Mouse (Mus musculus) mouse embryonic stem cell (cell line): ENCODE data around the gene Prr15l.

Experiments used
- in situ Hi-C, 2 experiments: fragments of 300-500 bp; cut with MboI; formaldehyde crosslinking; loops; 1 replicate in 1 of 2; 3 replicates in 1 of 2; pipeline ENCODE4 v1.14.3; 2019 to 2020; ENCODE audit warnings: low sequenced_read_pairs in 2 of 2, low pct_unique_long_range_greater_than_20kb in 1 of 2, mixed read lengths in 1 of 2; ENCODE audit not compliant: unreplicated experiment in 1 of 2

Prr15l gene

DNA sequence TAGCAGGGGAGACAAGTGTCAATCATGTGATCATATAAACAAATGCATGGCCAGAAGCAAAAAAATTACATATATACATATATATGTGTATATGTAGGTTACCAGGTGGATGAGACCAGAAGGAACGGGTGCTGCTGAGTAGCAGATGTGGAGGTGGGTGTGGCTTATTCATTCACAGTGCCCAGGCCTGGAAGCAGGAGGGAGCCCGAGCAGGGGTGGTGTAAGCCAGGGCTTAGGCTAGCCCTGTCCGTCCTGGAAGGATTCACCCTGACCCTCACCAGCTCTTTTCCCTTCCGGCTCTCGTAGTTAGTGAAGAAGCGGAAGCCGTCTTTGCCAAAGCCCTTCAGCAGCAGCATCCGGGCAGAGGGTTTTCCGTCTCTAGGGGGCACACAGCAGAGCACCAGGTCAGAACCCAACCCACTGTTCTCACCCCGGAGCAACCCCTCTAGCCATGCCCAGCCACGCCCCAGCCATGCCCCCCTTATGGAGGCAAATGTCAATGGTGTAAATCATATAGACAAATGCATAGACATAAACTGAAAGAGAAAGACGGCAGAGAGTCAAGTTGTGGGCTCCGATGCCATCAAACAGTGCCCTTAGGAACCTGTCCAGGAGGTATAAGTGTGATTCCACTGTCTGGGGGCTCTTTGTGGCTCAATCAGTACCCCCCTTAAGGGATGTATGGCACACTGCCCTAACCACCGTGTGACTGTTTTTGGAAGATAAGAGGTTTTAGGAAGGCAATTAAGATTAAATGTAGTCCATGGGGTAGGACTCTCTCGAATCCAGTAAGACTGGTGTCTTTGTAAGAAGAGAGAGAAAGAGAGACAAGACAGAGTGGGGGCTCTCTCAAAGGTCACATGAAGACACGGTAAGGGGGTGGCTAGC, 12.9 kb downstream of the Prr15l start:
- in situ Hi-C loops = no loop called here

DNA sequence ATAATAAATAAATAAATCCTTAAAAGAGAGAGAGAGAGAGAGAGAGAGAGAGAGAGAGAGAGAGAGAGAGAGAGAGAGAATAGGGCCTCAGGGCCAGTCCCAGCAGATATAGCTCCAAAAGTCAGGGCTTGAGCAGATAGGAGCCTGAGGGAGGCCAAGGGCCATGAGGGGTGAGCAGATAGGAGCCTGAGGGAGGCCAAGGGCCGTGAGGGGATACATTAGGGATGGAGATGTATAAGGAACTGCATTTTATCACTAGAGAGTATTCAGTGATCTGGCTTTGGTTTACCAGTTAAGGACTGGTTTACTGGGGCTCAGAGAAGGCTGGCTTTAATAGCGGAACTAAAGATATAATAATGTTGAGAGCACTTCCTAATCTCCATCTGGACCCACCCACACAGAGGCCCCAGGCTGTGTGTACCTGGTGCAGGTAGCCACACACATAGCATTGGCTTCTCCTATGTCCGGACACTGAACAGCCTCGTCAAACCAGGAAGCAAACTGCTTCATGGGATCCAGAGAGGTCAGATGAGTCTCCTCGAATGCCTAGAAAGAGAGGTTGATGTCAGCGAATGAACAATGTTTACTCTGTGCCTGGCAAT, 14.2 kb downstream of the Prr15l start:
- in situ Hi-C loops = no loop called here

DNA sequence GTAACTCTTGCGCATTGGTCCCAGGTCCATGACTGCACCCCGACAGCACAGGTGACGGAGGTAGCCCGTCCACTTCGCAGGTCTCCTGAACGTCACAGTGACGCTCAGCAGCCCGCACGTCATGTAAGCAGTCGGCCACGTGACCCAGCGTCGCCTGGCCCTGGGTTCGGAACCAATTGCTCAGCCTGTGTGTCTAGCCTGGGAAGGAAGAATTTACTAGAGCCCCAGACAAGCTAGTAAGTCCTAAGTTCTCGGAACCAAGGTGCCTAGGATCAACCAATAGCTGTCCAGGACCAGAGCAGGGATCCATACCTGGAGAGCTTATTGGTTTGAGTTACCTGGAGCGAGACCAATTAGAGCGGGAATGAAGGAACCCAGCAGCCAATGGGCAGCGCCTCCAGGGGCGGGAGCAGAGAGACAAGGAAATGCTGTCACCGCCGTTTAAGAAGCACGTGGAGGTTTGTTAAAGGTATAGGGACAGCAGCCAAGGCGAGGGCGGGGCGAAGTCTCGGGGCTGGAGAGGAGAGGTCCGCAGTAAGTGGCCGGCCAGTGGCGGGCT, 15.9 kb downstream of the Prr15l start, which contains the start of gene Pnpo:
TSS of gene Pnpo (minus strand) at position 241 of the 559 bp plus-strand sequence.
- in situ Hi-C loops = no loop called here

DNA sequence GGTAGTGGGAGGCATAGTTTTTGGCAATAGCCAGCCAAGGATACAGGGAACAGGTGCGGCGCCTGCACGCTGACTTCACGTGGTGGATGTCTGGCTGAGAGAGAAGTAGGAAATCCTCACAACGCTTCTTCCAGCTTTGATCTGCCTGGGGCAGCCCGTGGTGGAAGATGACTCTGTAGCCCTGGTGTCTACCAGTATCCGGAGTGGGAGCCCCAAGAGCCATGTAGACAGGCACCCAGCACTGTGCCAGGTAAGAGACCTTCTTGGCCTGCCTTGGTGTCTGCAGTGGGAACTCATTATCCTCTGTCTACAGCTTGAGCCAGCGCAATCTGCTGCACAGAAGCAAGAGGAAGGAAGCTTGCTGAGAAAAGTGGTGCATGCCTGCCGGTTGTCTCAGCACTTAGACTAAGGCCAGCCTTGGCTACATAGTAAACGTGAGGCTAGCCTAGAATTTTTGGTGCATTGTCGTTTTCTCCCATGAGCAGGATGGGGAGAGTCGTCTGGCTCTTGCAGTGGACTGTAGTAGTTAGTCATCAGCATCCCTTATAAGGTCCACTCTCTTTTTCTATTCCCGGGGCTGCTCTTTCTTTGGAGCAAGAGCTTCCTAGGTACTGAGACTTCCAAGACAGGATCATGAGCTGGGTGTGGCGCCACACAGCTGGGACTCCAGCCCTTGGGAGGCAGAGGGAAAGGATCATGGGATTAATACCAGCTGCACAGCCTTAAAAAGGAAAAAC, 17.1 kb downstream of the Prr15l start:
- in situ Hi-C loops = no loop called here

DNA sequence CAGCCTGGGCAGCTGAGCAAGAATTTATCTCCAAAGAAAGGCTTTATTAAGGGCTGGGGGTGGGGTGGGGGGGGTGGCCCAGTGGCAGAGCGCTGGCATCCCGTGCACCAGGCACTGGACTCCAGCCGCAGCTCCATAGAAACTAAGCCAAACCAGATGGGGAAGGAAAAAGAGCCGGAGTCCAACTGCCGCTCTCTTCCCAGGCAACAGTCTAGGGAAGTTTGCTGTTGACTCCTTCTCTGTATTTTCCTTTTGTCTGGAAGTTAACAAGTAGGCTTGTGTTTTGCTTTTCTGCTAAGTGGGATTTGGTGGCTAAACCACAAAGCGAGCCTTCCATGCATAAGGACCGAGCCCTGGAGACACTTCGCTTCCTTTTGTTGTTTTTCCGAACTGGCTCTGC, 18.6 kb downstream of the Prr15l start:
- in situ Hi-C loops = no loop called here

DNA sequence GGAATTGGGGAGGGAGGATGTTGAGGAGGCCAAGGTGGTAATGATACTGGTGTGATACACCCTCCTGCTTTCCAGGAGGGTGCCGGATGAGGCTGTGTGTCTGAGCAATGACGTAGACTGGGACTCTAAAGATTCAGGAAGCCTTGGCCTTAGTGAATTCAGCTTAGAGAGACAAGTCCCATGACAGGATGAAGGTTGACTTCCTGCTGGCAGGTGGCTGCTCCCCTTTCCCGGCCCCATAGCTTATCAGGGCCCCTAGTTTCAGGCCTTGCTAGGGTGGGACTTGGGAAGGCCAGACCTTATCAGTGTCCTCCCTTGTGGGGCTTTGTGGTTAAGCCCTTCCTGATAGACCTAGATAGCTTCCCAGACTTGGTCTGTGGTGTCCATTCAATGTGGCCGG, 19.9 kb downstream of the Prr15l start:
- in situ Hi-C loops = no loop called here

DNA sequence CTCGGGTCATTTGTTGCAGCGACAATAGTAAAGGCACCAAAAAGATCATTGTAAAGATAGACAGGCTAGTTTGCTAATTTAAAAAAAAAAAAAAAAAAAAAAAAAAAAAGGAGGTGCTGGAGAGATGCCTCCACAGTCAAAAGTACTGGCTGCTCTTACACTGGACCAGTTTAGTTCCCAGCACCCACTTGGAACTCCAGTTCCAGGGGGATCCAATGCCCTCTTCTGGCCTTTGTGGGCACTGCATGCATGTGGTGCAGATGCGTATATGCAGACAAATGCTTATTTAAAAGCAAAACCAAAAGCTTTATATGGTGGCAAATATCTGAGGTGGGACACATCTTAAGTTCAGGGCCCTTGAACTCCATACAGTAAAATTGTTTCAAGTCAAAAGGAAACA, 22.9 kb downstream of the Prr15l start:
- in situ Hi-C loops = no loop called here

DNA sequence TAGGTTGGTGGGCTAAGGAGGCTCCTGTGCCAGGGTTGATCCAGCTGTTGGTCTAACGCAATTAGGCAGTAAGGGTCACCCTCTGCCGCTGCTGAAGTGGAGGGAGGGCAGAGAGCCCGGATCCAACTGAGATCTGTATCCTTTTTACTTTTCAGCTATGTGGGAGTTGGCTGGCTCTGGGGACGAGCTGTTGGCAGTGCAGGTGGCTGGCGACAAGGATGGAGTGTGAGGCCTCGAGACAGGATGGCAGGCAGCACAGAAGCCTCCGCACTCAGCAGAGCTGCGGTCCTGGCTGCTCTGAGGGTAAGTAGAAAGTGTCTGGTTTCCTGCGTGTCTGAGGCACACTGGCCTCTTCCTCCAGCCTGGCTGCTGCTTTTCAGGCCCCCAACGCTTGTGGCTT, 24.5 kb downstream of the Prr15l start:
- in situ Hi-C loops = no loop called here

DNA sequence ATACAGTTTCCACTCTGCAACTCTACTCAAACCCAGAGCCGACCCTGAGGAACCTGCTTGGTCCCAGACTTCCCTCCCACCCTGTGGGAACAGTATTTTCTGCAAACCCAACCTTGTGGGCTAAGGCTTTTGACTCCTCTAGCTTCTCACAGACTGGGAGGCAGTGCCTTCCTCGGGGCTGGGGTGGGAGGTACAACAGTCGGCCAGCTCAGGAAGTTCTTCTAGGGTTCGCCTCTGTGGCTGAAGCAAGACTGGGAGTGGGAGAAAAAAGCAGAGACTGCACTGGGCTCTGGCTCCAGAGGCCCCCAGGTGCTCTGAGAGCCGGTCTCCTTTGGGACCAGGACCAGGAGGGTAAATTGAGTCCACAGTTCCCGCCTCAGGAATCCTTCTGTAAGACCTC, 25.0 kb downstream of the Prr15l start:
- in situ Hi-C loops = no loop called here

DNA sequence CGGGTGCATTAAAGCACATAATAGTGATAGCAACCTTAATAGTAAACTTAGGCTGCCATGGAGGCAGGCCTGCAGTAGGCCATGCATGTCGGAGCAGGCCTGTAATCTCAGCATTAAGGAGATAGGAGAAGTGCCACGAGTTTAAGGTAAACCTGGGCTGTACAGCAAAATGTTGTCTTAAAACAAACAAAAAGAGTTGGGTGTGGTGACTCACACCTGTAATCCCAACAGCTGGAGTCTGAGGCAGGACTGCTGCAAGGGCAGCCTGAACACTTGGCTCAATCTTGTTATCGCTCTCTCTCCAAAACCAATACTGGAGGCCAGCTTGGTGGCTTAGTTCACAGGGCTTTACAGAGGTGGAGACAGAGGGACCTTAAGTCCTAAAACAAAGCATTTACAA, 27.2 kb downstream of the Prr15l start:
- in situ Hi-C loops = no loop called here

DNA sequence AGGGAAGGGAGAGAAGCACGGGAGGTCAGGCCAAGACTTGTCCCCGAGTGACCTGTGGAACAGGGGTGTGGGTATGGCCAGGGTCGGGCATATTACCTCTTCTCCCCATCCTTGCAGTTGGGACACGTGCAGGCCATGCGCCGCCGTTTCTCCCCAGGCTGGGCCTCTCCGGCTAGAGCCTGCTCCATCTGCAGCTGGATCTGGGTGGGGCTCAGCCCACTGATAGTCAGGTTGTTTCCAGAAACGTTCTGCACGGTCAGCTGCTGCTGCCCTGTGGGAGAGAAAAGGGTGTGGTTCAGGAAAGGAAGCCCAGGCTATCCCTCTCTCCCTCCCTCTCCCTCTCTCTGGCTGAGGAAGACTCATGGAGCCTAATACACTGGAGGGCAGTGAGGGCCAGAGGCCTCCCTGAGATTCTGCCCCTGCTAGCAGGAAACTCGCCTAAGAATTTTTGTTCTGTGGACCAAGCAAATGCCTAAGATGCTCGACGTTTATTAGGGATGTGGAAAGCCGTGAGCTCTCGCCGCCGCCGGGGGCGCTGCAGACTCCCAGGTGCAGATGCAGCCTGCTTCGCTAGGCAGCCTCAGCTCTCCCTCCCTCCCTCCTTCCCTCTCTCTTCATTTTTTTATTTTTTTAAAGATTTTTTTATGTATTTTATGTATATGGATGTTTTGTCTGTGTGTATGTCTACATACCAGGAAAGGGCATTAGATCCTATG, 28.3 kb downstream of the Prr15l start:
- in situ Hi-C loops = no loop called here

DNA sequence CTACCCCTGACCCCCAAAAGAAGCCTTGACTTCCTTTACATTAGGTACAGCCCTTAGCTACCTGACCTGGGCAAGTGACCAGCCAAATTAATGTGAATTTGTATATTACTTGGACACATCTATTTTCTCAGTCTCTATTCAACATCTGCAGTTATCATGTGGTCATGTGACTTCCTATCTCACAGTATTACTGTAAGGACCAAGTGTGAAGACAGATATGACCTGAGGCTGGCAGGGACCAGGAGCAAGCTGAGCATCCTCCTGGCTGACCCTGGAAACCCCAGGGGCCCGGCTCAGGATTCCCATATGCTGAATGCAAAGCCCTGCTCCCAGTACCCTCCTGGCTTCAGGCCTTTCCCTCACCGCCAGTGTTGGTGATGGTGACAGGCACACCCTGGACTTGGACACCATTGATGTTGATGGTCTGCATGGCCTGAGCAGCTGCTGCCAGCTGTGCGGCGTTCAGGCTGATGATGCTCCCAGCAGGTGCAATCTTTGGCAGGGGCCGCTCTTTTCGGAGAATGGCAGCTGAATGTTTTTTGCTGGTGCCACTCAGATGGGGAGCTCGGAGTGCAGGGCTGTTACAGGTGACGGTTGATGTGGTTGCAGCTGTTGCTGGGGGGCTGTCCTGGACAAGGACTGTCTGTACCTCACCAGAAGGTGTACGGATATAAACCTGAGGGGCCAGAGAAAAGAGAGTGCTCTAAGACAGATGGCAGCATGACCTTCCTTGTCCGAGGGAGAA, 29.3 kb downstream of the Prr15l start:
- in situ Hi-C loops = no loop called here

DNA sequence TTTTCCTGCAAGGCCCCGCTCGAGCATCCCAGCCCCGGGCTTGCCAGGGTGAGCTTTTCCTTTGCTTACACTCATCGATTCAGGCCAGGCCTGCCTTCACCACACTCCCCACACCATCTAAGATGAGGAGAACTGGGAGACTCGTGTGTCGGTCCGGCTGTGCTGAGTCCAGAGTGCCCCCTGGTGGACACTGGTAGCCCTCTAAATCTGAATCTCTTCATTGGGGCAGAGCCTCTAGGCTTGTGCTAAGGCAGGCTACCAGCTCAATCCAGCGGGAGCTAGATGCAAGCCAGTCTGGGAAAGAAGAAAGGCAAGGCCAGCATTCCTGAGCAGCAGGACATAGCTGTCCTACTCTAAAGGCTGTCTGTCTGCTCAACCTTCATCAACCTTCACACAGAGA, 35.7 kb downstream of the Prr15l start:
- in situ Hi-C loops = loop anchor here (5.0 kb wide), 1 partner anchor 46 kb away; the partner anchor contains the start of gene Cdk5rap3 (in 2 of the 2)

DNA sequence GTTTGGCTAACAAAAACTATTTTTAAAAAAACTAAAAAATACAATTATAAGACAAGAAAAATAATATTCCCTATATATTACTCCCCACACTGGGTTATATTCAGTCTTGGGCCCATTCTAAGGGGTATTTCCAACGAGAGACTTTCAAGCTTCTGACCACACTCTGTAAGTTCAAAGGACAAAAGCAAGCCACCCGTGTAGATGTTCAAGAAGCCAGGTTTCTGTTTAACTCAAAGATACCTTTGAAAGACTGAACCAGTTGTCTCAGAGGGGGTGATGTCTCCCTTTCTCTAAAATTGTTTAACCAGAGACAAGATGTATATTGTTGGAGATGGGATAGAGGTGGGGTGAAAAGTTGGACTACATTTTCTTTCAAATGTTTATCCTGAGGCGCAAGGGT, 38.3 kb downstream of the Prr15l start:
- in situ Hi-C loops = no loop called here

DNA sequence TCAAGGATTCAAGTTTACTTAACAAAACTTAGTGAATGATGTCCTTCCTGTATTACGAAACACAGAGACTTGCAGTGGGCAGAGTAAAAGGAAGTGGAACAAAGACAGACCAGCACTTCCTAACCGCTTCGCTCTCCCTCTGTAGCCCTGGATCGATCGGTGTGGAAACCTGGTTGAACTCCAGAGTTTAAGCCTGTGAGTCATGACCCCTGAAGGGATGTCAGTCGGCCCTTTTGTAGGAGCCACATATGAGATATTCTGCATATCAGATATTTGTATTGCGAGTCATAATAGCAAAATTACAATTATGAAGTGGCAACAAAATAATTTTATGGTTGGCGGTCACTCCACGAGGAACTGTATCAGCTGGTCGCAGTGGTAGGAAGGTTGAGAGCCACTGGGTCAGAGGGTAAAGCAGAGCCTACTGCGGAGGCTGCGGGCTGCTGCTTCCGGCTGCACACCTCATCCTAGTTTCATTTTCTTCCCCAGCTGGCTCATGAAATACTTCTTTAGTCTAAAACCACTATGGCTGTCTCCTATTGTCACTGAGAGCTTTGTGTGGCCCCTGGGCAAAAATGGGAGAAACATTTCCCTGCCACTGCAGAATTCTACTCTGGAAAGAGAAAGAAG, 39.1 kb downstream of the Prr15l start:
- in situ Hi-C loops = no loop called here

DNA sequence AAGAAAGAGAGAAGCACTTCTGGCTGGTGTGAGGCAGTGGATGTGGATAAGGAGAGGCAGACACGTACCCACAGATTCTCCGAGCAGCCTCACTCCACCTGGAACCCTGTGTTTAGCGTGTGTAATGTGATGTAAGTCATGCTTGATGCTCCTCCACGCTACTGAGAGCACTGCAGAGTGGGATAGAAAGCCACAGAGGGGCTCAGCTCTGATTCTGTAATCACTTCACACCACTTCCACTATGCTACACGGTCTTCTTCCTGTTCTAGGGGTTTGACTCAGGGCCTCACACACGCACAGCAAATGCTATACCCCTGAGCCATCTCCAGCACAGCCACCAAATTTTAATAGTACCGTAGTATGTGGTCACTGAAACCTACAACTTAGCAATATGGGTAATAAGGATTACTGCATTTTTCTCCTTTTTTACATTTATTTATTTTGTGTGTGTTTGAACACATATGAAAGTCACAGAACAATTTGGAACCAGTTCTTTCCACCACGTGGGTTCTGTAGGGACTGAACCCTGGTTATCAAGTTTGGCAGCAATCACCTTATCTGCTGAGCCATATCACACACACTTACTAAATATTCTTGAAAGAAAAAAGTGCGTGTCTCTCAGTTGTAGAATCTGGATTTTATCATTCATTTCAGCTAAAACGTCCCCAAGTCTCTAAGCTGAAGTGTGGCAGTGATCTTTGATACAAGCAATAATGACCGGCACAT, 39.8 kb downstream of the Prr15l start:
- in situ Hi-C loops = no loop called here

DNA sequence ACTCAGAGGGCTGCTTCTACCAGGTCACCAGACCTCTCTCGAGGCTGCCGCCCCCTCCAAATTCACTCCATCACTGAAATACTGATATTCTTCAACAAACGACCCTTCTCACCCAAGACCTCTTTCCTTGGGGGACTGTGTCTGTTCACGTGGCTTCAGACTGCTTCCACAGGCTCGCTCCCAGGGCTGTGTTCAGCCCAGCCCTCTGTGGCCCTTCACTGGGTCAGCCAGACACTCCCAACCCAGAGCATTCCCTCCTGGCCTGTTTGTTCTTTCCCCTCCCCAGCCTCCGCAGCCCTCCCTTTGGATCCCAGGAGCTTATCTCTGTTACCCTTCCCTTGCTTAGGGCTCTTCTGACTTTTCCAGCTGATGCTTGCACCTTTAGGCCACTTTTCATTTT, 40.6 kb downstream of the Prr15l start:
- in situ Hi-C loops = no loop called here
